Mouse (Mus musculus) granulocyte monocyte progenitor cell, adult 5-6 weeks (primary cell): ENCODE data around the gene Vsig10. TPM values are rescaled to one million over a fixed set of nuclear protein-coding genes. Genes with fewer than 3 reads are reported as not detected.
"Not testable (repeated sequence)": the region's sequence is repeated elsewhere in the genome, so short reads cannot be mapped to it uniquely, and the experiment has no call there.

ENCODE experiments used
- ATAC-seq: replicated peaks from 2 replicates; pipeline ENCODE4 v1.8.0; 2016; ENCODE audit warnings: mild to moderate bottlenecking, moderate TSS enrichment, inconsistent platforms; ENCODE audit not compliant: poor library complexity, severe bottlenecking
- total RNA-seq, 2 experiments: library from RNA; stranded (forward) in 1 of 2; stranded (reverse) in 1 of 2; fragments of 200-712, 200-1000 nt in 1 of 2; fragments of >200 nt in 1 of 2; fragmentation: Nextera tagmentation in 1 of 2; gene quantifications; 2 replicates each; pipeline ENCODE4 v1.2.3; 2014 to 2017

Vsig10 gene
- total RNA-seq, 2 experiments from 2014 or later: 0.92 to 1.5 TPM

DNA sequence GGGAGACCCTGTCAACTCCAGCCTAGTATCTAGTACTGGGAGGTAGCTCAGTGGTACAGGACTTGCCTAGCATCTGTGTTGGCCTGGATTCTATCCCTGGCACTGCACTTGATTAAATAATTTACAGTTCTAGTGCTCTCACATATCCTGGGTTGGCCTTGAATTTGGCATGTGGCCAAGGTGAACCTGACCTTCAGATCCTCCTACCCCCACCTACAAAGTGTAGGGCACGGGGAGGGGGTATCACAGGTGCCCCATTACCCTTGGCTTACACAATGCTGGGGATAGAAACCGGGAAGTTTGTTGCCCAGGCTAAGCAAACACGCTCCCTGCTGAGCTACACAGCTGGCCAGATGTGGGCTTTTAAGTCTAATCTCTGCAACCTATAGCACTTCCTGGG is 16.0 kb upstream of the Vsig10 start:
- ATAC-seq: no peak

DNA sequence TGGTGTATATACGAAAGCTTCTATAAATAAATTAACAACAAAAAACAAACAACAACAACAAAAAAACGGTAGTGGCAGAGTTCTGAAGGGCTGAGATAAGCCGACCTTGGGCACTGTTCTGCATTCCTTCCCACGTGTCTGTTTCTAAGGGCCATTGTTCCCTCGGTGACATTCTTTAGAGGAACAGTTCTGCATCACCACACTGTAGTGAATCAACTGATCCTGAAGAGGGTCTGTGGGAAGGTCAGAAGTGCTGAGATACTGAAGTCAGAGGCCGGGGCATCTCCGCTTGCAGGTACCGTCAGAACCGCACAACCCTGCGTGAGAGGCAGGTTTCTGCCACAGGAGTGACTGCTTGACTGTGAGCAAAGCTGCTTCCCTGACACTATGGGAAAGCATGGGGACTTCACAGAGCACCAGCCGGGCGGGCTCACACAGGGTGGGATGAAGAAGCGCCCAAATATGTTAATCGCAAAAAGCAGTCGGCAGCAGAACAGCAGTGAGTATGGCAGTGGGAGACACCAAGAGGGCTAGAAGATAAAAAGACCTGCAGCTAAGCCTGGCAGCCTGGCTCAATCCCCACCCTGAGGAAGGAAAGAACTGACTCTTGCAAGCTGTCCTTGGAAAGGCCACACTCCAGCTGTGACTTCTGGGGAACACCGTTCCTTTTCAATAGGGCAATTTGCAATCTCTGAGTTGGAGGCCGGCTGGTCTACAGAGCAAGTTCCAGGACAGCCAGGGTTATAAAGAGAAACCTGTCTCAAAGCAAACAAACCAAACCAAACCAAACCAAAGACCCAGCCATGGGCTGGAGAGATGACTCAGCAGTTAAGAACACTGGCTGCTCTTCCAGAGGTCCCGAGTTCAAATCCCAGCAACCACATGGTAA is 14.9 kb upstream of the Vsig10 start:
- ATAC-seq: no peak

DNA sequence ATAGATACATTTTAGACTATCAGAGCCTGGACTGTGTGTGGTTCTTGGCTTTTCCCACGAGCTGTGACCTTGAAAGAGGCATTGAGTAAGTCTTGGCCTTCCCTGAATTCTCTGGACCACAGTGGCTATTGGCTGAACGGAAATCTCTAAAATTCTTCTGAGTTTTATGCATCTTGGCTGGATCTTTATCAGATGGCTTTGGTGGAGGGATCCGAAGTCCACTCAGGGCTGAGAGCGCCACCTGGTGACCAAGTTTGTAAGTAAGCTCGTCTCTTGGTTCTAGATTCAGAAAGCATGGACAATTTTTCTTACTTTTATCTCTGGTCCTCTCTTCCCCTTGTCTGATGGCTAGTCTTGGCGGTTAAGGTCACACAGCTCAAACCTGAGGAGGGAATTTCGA is 13.9 kb upstream of the Vsig10 start:
- peak; percentile 59 for ATAC-seq

DNA sequence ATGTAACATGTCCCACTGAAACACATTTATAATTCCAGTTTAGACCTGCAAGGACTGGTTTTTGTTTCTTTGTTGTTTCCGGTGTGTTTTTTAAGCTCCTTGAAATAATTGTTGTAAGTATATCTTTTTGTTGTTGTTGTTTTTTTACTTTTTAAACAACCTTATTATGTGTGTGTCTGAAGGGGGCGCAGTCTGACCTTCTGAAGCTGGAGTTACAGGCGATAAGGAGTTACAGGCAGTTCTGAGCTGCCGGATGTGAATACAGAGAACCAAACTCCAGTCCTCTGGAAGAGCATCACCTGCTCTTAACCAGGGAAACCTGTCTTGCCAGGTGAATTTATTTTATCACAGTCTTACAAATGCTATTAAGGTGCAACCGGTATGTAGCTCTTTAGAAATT is 13.1 kb upstream of the Vsig10 start:
- ATAC-seq: no peak

DNA sequence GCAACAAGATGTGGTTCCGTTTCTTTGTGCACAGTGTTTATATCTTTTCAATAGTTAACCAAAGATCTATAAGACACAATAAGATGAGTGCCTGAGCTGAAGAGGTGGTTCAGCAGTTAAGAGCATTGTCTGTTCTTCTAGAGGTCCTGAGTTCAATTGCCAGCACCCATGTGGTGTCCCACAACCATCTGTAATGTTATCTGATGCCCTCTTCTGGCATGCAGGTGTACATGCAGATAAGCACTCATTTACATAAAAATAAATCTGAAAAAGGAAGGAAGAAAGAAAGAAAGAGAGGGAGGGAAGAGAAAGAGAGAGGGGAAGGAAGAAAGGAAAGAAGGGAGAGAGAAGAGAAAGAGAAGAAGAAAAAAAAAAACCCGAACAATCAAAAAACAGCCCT is 12.1 kb upstream of the Vsig10 start:
- no peak for ATAC-seq

DNA sequence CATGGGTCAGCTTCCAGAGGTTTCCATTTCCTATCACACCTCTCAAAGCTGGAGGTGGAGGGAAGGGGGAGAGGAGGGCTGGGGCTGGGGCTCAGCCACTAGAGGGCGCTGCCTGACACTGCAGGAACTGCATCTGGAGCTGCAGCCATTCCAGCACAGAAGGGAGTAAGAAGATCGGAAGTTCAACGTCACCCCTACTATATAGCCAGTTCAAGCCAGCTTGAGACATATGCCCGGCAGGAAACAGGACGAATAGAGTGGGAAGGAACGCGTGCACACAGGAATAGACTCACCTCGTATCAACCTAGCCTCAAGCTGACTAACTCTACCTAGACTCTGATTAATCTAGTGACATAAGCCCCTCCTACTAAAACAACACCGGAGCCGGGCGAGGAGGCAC is 11.2 kb upstream of the Vsig10 start:
- ATAC-seq: peak; percentile 96

DNA sequence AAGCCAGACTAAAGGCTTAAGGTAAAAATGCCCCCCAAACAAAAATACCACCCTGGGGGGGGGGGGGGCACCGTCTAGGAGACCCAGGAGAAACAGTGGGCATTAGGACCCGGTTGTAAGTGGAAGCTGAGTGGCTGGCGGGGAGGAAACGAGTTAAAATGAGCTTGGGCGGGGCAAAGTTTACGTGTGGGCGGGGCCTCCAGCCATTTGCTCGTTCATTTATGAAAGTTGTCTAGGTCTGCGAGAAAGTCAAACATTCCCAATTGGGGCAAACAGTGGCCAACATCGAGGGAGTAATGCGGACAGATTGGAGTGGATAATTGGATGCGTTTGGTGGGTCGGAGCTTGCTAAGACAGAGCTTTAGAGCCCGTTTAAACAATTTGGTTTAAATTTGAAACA is 5.5 kb upstream of the Vsig10 start:
- ATAC-seq: peak; percentile 58

DNA sequence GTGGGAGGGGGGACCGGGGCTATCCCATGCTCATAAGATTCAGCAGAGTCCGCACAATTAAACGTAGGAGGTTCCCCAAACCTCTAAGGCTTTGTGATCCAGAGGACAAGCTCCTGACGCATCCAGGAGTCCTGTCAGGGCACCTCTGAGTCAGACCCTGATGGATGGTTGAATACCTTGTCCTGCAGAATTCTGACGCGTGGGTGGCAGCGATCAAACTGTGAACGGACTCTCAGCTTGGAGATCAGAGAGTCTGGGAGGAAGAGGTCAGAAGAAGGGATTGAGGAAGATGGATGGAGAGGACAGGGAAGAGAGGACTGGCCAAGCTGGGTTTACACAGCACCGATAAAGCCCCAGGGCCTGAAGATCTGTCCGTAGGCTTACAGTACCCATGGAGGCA is 5.0 kb upstream of the Vsig10 start:
- ATAC-seq: 0 out of 2 replicates have a peak, but pooled peaks have one; percentile 6

DNA sequence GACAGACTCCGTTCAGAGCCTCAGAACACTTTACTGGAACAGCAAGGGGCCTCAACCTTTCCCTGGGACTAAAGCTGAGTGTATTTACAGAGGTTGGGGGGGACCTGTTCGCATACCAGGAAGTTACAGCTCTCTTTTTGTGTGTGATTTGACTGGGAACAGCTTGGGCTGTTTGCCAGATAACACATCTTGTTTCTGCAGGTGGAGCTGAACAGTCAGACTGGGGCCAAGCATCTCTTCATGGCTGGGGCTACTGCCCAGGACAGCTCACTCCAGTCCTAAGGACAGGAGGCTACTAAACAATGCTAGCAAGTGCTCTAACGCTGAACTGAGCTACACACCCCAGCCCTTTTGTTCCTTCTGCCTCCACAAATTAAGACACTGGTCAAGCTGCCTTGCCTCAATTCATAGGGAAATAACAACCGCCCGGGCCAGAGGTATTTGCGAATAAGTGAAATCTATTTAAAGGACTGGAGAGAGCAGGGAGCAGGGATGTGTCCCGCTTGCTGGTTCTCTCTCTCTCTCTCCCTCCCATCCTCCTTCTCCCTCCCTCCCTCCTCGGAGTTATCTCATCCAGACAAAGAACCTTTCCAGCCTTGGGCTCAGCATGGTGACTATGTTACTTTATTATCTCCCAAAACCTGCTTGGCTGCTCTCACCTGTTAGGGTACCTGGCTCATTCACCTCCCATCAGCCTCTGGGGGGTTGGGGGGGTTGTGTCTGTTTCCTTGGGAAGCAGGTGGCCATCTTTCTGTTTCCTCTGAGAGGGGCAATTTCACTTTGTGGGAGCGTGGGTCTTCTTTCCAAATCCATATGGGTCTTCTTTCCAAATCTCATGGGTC is 4.1 kb upstream of the Vsig10 start:
- ATAC-seq: no peak

DNA sequence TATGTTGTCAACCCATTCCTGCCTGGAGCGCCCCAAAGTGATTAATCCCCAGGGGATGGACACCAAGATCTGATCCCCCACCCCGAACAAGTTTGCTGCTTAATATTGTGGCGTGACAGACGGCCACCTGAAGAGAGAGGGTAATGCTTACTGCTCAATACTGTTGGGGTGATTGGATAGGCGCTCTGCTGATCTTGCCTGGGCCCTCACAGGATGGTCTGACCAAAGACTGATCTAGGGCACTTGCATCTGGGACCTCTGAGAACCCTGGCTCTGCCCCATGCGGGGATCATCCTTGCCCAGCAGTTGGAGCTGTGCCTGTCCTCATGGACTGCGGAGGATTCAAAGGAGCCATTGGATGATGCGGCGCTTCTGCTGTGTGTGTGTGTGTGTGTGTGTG is 4.9 kb downstream of the Vsig10 start:
- no peak for ATAC-seq

DNA sequence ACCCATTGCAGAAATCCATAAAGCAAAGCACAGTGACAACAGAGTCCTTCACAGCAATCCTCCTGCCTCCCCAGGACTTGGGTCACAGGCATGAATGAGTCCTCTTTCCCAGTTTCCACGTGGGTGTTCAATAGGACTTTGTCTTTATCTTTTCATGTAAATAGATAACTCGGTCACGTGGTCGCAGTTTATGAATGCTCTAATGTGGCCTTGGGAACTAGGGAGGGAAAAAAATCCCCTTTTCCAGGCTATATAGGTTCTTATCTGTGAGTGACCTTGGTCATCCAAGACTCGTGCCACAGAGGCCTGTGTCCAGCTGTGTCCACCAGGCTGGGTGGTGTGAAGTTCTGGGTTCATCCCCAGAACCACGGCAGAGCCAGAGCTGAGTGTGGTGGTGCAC is 7.5 kb downstream of the Vsig10 start:
- ATAC-seq: no peak

DNA sequence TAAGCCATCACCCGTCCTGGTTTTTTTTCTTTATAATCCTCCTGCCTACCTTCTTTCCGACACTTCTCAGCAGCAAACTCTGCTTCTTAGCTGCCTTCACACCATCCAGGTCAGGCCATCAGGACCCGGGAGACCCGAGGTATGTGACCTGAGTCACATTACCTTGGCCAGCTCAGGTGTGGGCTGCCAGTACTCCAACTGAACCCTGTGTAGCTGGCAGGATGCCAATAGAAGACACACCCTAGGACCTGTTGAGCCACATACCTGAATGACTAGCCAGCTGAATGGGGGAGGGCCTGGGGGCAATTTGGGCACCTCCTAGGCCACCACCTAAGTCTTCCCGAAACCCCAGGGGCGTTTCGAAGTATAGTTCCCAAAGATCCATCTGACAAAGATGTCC is 11.6 kb downstream of the Vsig10 start:
- no peak for ATAC-seq

DNA sequence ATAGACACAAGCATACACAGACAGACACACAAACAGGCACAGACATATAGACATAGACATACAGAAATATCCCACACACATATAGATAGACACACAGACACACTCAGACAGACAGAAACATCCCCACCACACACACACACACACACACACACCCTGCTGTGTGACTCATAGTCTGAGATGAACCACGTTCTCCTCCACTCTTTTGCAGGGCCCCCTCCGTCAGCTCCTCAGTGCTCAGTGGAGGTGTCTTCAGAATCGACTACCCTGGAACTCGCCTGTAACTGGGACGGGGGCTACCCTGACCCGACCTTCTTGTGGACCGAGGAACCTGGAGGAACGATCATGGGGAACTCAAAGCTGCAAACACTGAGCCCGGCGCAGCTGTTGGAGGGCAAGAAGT is 19.1 kb downstream of the Vsig10 start:
- no peak for ATAC-seq

DNA sequence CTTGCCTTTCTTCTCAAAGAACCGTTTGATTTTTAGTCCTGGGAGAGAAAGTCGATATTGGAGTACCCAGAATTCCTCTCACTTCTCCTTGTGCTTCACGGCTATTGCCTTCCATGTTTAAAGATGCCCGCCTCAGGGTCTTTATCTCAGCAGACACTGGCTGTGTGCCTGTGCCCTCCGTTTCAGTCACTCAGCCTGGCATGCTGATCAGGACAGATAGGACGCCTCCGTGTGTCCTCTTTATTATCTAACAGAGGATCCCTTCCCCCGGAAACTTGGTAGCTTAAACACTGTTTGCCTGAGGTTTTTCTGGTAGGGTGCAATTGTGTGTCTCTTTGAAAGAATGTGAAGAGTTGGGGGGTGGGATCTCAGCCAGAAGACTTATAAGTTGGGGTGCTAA is 19.6 kb downstream of the Vsig10 start:
- no peak for ATAC-seq

DNA sequence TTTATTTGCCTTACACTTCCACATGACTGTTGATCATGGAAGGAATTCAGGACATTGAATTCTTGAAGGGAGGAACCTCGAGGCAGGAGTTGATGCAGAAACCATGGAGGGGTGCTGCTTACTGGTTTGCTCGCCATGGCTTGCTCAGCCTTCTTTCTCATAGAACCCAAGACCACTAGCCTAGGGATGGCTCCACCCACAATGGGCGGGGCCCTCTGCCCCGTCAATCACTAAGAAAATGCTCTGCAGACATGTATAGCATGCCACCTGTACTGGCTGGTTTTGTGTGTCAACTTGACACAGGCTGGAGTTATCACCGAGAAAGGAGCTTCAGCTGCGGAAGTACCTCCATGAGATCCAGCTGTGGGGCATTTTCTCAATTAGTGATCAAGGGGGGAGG is 21.2 kb downstream of the Vsig10 start:
- no peak for ATAC-seq

DNA sequence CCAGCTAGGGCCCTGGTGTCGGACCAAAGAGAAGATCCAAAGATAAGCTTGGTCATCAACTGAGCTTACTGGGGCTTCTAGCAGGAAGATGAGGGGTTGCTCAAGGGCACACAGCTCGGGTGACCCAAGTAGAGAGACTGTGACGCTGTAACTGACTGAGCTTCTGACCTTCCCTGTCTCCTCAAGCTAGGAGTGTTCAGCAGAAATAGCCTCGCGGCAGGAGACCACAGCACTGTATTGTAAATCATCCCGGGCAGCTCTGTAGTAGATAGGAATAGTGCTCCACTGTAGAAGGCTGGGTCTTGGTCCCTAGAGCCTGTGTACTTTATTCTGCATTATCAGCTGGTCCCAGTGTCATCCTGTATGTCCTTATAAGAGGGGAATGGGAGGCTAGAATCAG is 23.0 kb downstream of the Vsig10 start:
- no peak for ATAC-seq

DNA sequence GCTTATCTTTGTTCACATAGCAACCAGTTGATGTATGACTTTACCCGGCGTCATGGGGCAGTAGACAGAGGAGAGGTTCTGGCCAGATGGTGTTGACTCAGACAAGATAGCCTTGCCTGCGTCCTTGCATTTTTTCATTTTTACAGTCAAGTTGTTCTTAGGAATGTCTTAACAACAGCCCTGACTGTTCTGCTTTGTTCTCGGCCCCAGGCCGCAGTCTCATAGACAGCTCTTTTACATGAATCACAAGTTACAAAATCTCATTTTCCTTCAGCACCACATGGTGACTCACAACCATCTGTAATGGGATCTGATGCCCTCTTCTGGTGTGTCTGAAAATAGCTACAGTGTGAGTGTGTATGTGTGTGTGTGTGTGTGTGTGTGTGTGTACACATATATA is 25.6 kb downstream of the Vsig10 start:
- not testable (repeated sequence) for ATAC-seq

DNA sequence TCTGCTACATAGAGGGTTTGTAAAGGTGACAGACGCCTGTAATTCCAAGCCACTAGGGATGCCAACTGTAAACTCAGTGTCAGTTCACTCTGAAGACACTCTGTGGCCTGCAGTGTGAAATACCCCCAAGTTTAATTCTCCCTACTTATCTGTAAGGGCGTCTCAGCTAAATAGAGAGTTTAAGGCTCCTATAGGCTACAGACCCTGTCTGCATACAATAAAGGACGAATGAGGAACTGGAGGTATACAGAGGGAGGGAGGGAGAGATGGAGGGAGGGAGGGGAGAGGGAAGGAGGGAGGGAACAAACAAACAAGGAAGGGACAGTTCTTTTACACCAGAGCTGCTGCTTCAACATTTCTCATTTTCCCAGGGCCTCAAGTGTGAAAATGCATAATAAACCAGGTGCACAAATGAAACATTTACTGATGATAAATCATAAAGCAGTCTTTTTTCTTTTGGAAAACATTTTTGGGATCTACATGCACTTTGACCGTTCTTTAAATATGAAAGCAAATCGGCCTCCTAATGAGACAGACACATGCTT is 26.6 kb downstream of the Vsig10 start:
- ATAC-seq: peak; percentile 68

DNA sequence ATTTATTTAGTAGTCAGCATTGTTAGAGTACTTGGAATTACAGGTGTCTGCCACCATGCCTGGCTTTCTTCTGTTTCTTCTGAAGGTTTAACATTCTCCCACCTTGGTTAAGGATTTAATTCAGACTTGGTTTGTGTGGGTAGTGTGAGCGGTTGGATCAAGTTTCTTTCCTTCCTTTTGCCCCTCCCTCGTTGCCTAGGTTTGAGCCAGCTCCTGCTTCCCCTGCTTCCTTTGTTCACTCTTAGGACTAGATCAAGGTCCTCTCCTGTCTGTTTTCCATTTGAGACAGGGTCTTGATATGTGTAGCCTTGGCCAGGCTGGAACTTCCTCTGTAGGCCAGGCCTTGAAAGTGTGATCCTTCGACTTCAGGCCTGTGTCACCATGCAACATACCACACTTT is 27.4 kb downstream of the Vsig10 start:
- ATAC-seq: no peak

DNA sequence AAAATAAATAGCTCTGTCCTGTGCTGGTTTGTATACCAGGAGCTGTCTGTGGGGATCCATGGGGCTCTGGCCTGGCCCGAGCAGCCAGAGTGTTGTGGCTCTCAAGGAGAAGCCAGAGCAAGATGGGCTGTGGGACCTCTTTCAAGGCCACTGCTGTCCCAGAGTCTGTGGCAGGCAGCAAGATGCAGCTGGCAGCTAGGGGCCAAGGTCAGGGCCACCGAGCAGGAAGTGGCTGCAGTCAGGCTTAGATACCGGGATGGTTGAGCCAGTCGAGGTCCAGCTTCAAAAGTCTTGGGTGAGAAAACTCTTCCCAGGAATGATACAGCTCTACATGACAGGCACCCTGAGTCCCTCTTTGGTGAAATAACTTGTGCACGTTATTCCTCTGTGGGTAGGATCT is 28.1 kb downstream of the Vsig10 start:
- no peak for ATAC-seq

DNA sequence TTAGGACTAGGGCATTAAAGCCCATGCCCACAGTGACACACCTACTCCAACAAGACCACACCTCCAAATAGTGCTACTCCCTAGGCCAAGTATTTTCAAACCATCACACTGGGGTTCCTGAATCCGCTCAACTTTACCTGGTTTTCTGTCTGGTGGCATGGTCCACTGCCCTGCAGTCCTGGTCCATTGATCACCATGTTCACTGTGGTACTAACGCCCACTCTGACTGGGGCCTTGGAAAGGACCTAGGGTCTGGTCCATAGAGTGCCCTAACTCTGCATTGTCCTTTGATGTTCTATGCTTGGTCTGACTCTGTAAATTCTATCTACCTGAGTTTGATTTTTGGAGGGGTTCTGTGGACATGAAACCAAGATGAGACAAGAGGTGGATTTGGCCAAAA is 29.0 kb downstream of the Vsig10 start:
- no peak for ATAC-seq
